Mouse (Mus musculus) cerebellum, adult 11-12 months (tissue): ENCODE measurements around the gene Hoxa11.

Source experiments
- DNase-seq: peaks from one replicate; pipeline ENCODE4 v3.0.0; 2022

The Hoxa11 gene

DNA sequence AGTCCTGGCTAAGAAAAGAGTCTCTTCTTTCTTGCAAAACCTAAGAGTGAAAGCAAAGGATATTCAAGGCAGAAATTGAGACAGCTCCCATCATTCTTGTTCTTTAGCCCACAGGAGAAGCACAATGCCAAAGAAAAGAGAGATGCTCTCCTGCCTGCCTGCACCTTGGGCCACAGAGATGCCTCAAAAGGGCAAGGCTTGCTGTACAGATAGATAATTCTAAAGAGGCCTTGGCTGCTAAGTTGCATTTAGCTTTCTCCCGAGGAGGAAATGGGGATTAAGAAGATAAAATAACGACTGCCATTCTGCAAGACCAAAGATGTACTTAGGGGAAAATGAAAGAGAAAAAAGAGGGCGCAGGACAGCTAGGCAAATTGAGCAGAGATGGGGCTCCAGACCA is 1.3 kb upstream of the Hoxa11 start:
- no peak for DNase-seq

- DNase-seq, result no peak
Observed at GRCm38 (mm10) chr6:52246403-52246803, 793 bp upstream of the Hoxa11 start.

DNA sequence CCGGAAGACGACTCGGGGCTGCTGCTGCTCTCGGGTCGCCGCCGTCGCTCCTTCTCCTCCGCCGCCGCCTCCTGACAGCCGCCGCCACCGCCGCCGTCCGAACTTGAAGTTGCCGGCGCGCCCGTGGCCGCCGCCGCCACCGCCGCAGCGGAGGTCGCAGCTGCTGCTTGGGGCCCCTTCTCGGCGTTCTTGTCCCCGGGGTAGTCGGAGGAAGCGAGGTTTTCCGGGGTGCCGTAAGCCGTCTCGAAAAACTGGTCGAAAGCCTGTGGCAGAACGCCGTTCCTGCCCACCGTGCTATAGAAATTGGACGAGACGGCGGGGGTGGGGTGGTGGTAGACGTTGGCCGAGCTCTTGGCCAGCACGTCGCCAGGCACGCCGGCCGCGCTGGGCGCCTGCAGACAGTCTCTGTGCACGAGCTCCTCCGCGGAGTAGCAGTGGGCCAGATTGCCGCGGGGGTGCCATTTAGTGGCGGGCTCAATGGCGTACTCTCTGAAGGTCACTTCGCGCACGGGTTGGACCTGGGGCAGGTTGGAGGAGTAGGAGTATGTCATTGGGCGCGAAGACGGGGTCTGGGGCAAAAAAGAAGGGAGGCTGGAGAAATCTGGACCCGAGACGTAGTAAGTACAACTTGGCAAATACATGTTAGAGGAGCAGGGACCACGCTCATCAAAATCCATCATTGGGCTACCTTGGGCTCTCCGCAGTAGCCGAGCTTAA is 412 bp downstream of the Hoxa11 start:
- DNase-seq, result no peak

GRCm38 (mm10) chr6:52244471-52245039 is 1.1 kb downstream of the Hoxa11 start:
- DNase-seq, result no peak

GRCm38 (mm10) chr6:52243681-52244121 is 1.9 kb downstream of the Hoxa11 start:
- DNase-seq, result no peak

GRCm38 (mm10) chr6:52242801-52243332 is 2.7 kb downstream of the Hoxa11 start:
- DNase-seq, result no peak

GRCm38 (mm10) chr6:52241001-52241621 is 4.5 kb downstream of the Hoxa11 start:
- no peak for DNase-seq

GRCm38 (mm10) chr6:52240389-52241000 is 5.1 kb downstream of the Hoxa11 start, which contains the start of gene Hoxa10:
Hoxa10 (minus strand) TSS chr6:52240854.
- no peak for DNase-seq

DNA sequence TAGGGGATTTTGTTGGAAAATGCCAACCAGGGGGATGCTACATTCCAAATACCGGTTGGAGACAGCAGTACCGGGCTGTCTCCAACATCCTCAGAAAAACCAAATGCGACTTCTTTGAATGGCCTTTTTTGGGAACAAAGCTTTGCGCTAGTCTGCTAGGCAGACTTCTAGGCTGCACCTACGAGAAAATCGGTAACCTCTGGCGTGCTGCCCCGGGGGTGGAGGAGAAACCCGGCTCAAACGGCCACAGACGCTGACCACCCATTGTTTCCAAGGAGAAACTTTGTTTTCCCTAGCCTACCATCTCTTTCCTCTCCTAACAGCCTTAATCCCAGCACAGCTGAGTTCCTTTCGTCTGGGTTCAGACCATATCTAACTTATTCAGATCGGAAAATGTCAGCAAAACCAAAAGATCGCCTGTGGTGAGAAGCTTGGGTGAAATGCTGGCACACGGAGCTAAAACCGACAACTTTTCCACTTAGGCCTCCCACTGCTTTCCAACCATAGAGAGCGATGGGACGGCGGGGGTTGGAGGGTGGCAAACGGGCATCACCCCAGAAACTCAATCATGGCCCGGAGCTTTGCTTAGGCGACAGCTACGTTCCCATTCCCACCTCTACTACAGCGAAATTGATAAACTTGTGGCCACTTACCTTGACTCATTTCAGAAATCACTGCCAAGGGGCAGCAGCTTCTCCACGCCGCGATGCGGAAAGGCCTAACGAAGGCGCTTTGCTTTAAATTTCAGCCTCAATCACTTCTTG is 5.8 kb downstream of the Hoxa11 start:
- no peak for DNase-seq

- DNase-seq, result no peak
Observed at GRCm38 (mm10) chr6:52238976-52239375, 6.6 kb downstream of the Hoxa11 start.

GRCm38 (mm10) chr6:52238155-52238545 is 7.5 kb downstream of the Hoxa11 start:
- DNase-seq, result no peak

DNA sequence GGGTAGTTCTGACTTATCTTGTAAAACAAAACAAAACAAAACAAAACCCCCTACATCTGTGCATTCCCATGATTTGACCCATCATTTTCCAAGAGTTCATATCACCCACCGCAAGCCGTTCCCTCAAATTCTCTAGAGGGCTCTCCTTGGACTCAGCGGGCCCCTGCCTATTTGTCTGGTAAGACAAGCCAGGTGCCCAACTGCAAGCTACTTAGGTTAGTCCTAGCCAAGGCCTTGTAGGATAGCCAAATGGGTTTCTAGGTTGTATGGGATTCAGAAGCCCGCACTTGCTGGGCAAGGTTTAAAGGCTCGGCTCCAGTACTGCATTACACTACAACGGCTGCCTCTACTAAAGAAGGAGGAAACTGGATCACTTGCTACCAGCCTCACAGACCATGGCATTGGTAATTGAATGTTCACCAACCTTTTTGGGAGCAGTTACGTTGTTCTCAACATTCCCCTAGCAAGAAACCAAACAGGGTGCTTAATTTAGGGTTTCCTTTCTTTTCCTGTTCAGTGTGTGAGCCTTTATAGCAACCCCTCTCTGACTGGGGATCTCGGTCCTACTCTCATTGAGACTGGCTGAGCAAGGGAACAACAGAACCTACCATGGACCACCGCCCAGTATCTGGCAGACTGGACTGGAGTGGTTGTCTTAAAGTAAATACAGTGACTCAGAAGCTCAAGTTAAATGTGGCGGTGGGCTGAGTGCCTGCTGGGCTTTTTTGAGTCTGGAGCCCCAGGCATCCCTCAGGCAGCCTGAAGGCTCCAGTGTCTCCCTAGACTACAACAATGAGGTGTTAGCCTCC is 8.1 kb downstream of the Hoxa11 start:
- no peak for DNase-seq

- DNase-seq, result no peak
Observed at GRCm38 (mm10) chr6:52236806-52237205, 8.8 kb downstream of the Hoxa11 start.

GRCm38 (mm10) chr6:52235866-52236265 is 9.7 kb downstream of the Hoxa11 start:
- DNase-seq, result no peak

- DNase-seq, result no peak
Observed at GRCm38 (mm10) chr6:52235267-52235666, 10.3 kb downstream of the Hoxa11 start.

GRCm38 (mm10) chr6:52234428-52235140 is 11.0 kb downstream of the Hoxa11 start:
- no peak for DNase-seq

DNA sequence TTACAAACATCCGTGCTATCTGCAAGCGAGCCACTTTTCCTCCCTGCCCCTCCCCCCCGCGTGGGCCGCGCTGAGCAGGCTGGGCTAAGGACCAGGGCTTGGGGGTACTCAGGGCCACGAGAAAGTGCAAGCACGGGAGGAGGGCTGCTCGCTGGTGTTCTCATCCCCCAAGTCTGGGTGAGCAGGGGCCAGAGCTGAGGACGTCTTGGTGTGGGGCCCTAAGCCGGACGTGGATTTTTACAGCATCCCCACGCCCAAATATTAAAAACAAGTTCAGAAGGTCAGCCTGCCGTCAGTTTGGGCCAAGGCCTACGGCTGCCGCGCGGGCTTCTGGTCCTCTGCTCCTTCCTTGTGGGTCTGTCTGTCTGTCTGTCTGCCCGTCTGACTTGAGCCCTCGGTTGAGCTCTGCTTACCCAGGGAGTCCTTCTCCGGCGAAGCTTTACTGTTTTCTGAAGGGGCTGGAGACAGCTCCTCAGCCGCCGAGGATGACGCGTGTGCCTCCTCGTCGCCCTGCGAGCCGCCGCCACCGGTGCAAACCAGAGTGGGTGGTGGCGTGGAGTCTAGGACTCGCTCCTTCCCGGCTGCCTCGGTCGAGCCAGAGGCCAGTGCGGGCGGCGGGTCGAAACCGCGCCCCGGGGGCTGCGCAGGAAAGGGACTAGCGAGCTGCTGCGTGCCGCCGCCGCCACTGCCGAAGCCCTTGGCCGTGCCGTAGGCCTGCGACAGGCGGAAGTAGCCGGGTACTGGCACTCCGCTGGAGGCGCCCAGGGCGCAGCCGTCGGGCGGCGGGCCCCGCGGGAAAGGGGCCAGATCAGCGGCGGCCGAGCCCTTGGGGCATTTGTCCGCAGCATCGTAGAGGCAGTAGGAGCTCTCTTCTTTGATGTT is 11.8 kb downstream of the Hoxa11 start:
- DNase-seq, result no peak

DNA sequence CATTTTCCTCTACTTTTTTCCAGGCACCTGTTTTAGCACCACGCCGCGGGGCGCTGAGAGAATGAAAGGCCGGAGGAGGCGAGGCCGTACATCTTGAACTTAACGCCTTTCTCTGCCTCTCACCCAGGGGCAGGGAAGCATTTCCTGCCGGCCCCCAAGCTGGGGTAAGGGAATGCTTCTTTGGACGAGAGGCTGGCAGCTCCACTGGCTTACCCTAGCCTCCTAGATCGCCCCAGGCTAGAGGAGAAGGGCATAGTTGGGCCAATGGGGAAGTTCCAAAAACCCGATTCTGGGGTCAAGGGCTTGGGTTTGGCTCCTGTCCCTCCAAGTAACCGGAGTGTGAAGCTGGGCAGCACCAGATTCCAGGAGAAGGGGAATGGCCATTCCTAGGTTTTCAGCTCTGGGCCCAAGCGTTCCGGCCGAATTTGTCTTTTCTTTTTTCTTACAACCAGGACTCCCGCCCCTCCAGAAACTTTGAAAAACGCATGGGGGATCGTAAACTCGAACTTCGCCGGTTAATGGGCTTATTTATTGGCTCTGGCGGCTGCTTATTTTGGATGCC is 12.5 kb downstream of the Hoxa11 start:
- no peak for DNase-seq

- no peak for DNase-seq
Observed at GRCm38 (mm10) chr6:52232568-52232965, 13.0 kb downstream of the Hoxa11 start.
